Mouse (Mus musculus) heart, embryonic 16.5 days (tissue): ENCODE results near the gene Efcab3. TPM values are rescaled to one million over a fixed set of nuclear protein-coding genes. Genes with fewer than 3 reads are reported as not detected.
"Not testable (repeated sequence)": the region's sequence is repeated elsewhere in the genome, so short reads cannot be mapped to it uniquely, and the experiment has no call there.

Source experiments
- ATAC-seq: fragments of 200-750 bp; cut with Nextera tagmentation; replicated peaks from 2 replicates; pipeline ENCODE4 v1.8.0; 2017; ENCODE audit warnings: moderate number of reproducible peaks; ENCODE audit not compliant: insufficient read depth, low FRiP score; ENCODE audit errors: extremely low read depth
- H3K27ac ChIP-seq: fragments of 300-500 bp; sonication (generic); 2 replicates; pipeline ENCODE4 v1.5.1; 2014; ENCODE audit warnings: mild to moderate bottlenecking, low read length, control low read depth, moderate library complexity
- H3K27me3 ChIP-seq: fragments of 300-500 bp; sonication (generic); 2 replicates; pipeline ENCODE4 v1.6.1; 2014; ENCODE audit warnings: low read length, mixed read lengths; ENCODE audit not compliant: control insufficient read depth, insufficient read depth
- H3K36me3 ChIP-seq: fragments of 300-500 bp; sonication (generic); 2 replicates; pipeline ENCODE4 v1.6.1; 2014; ENCODE audit not compliant: control insufficient read depth, insufficient read depth
- H3K4me1 ChIP-seq: fragments of 300-500 bp; sonication (generic); 2 replicates; pipeline ENCODE4 v1.6.1; 2014; ENCODE audit warnings: low read length, mixed read lengths; ENCODE audit not compliant: control insufficient read depth, insufficient read depth
- H3K4me2 ChIP-seq: fragments of 300-500 bp; sonication (generic); 2 replicates; pipeline ENCODE4 v1.6.1; 2014; ENCODE audit warnings: low read depth, mild to moderate bottlenecking, control low read depth, low read length
- H3K4me3 ChIP-seq: fragments of 300-500 bp; sonication (generic); 2 replicates; pipeline ENCODE4 v1.5.1; 2014; ENCODE audit warnings: mild to moderate bottlenecking, control low read depth, low read length
- H3K9ac ChIP-seq: fragments of 300-500 bp; sonication (generic); 2 replicates; pipeline ENCODE4 v1.6.1; 2014; ENCODE audit warnings: low read length, control low read depth
- H3K9me3 ChIP-seq: fragments of 300-500 bp; sonication (generic); replicated peaks from 2 replicates; pipeline ENCODE4 v1.6.1; 2016; ENCODE audit warnings: low read length; ENCODE audit not compliant: control insufficient read depth
- WGBS: fragments of 180-500 bp; shearing (Covaris S2); extraction: QIAGEN DNeasy Blood & Tissue Kit; methylation state at CpG from one replicate; pipeline ENCODE4 v1.1.7; 2014; 5-methylcytosine and 5-hydroxymethylcytosine counted together
- polyA plus RNA-seq: library from polyadenylated mRNA; unstranded; fragments of >200 nt; fragmentation: Nextera tagmentation; extraction: Ambion mirVana; gene quantifications from 2 replicates; pipeline ENCODE4 v1.2.1, GENCODE M21; 2015

Gene Efcab3
- polyA plus RNA-seq = 0.21 TPM in 1 of 2 replicates, not detected in the other

- ATAC-seq = no peak
- Histone ChIP-seq H3K36me3 (no peaks in the 10 kb centered on the region), H3K9ac (no peak within 1 kb of the TSS), H3K4me1 (no peaks in the 10 kb centered on the region), H3K27ac (no peak within 1 kb of the TSS), H3K27me3 (no peaks in the 10 kb centered on the region), H3K9me3 (no peaks in the 10 kb centered on the region), H3K4me2 (no peak within 1 kb of the TSS), H3K4me3 (no peak within 1 kb of the TSS)
- WGBS = 82% methylated on average over 5 of the region's 5 CpGs
Measured at GRCm38 (mm10) chr11:105063292-105063691, at the start of gene Efcab3. Gene Efcab3, plus strand, starts transcription at chr11:105063592.

- Histone ChIP-seq H3K4me1 (no peaks in the 10 kb centered on the region), H3K9ac (no peak overlapping the region), H3K27me3 (no peaks in the 10 kb centered on the region), H3K36me3 (no peaks in the 10 kb centered on the region), H3K4me3 (no peak overlapping the region), H3K4me2 (no peak overlapping the region), H3K27ac (no peak overlapping the region), H3K9me3 (no peaks in the 10 kb centered on the region)
- no peak for ATAC-seq
- 65% methylated on average over 7 of the region's 7 CpGs for WGBS
Measured at GRCm38 (mm10) chr11:105021071-105021470, 42.3 kb upstream of the Efcab3 start.

- Histone ChIP-seq H3K4me1 (peaks cover 7% of the 10 kb centered on the region; the same call in 1 of the 2 replicates), H3K36me3 (no peaks in the 10 kb centered on the region), H3K27ac (no peak overlapping the region), H3K9ac (no peak overlapping the region), H3K4me2 (no peak overlapping the region), H3K27me3 (no peaks in the 10 kb centered on the region), H3K9me3 (no peaks in the 10 kb centered on the region), H3K4me3 (no peak overlapping the region)
- no peak for ATAC-seq
- 19% methylated on average over 6 of the region's 6 CpGs for WGBS
Measured at GRCm38 (mm10) chr11:105028744-105029348, 34.5 kb upstream of the Efcab3 start.

GRCm38 (mm10) chr11:105029525-105029924 is 33.9 kb upstream of the Efcab3 start:
- H3K4me1 ChIP-seq = peaks cover 7% of the 10 kb centered on the region; the same call in 1 of the 2 replicates
- no peaks in the 10 kb centered on the region for H3K27me3 ChIP-seq
- H3K9me3 ChIP-seq = no peaks in the 10 kb centered on the region
- H3K36me3 ChIP-seq = no peaks in the 10 kb centered on the region
- H3K9ac ChIP-seq = no peak overlapping the region
- H3K4me3 ChIP-seq = no peak overlapping the region
- 59% methylated on average over 8 of the region's 8 CpGs for whole genome bisulfite sequencing
- no peak overlapping the region for H3K4me2 ChIP-seq
- ATAC-seq = no peak
- no peak overlapping the region for H3K27ac ChIP-seq

- Histone ChIP-seq H3K4me2 (no peak overlapping the region), H3K27me3 (no peaks in the 10 kb centered on the region)
- ATAC-seq = no peak
Measured at GRCm38 (mm10) chr11:105030229-105030628, 33.2 kb upstream of the Efcab3 start.

GRCm38 (mm10) chr11:105031103-105031502 is 32.3 kb upstream of the Efcab3 start:
- Histone ChIP-seq H3K4me3 (no peak overlapping the region), H3K36me3 (no peaks in the 10 kb centered on the region), H3K27me3 (no peaks in the 10 kb centered on the region), H3K9ac (no peak overlapping the region), H3K9me3 (no peaks in the 10 kb centered on the region), H3K27ac (no peak overlapping the region), H3K4me1 (peaks cover 7% of the 10 kb centered on the region; the same call in 1 of the 2 replicates), H3K4me2 (no peak overlapping the region)
- ATAC-seq = no peak
- WGBS = 32% methylated on average over 2 of the region's 2 CpGs

More at GRCm38 (mm10) chr11:105030229-105030628, 33.2 kb upstream of the Efcab3 start:
- Histone ChIP-seq H3K4me3 (no peak overlapping the region), H3K9ac (no peak overlapping the region), H3K4me1 (peaks cover 7% of the 10 kb centered on the region; the same call in 1 of the 2 replicates), H3K27ac (no peak overlapping the region), H3K9me3 (no peaks in the 10 kb centered on the region), H3K36me3 (no peaks in the 10 kb centered on the region)
- 38% methylated on average over 6 of the region's 6 CpGs for WGBS

GRCm38 (mm10) chr11:105035081-105035480 is 28.3 kb upstream of the Efcab3 start:
- Histone ChIP-seq H3K36me3 (no peaks in the 10 kb centered on the region), H3K9me3 (no peaks in the 10 kb centered on the region), H3K27me3 (no peaks in the 10 kb centered on the region), H3K4me2 (no peak overlapping the region), H3K9ac (no peak overlapping the region), H3K4me1 (no peaks in the 10 kb centered on the region), H3K4me3 (no peak overlapping the region), H3K27ac (no peak overlapping the region)
- no peak for ATAC-seq
- 88% methylated on average over 1 of the region's 1 CpGs for WGBS

GRCm38 (mm10) chr11:105112448-105112847 is 49.1 kb downstream of the Efcab3 start:
- not testable (repeated sequence) for H3K4me3 ChIP-seq, H3K36me3 ChIP-seq, H3K9me3 ChIP-seq, H3K9ac ChIP-seq, ATAC-seq, H3K27me3 ChIP-seq, H3K4me2 ChIP-seq, H3K4me1 ChIP-seq, H3K27ac ChIP-seq
- 78% methylated on average over 18 of the region's 22 CpGs for WGBS

GRCm38 (mm10) chr11:105117814-105118213 is 54.4 kb downstream of the Efcab3 start:
- Histone ChIP-seq H3K4me2 (no peak overlapping the region), H3K9ac (no peak overlapping the region), H3K36me3 (no peaks in the 10 kb centered on the region), H3K4me3 (no peak overlapping the region), H3K27me3 (no peaks in the 10 kb centered on the region), H3K4me1 (no peaks in the 10 kb centered on the region), H3K9me3 (no peaks in the 10 kb centered on the region), H3K27ac (no peak overlapping the region)
- ATAC-seq = no peak
- 78% methylated on average over 7 of the region's 7 CpGs for WGBS
